Mouse (Mus musculus): ENCODE measurements around the gene Helz.

DNA sequence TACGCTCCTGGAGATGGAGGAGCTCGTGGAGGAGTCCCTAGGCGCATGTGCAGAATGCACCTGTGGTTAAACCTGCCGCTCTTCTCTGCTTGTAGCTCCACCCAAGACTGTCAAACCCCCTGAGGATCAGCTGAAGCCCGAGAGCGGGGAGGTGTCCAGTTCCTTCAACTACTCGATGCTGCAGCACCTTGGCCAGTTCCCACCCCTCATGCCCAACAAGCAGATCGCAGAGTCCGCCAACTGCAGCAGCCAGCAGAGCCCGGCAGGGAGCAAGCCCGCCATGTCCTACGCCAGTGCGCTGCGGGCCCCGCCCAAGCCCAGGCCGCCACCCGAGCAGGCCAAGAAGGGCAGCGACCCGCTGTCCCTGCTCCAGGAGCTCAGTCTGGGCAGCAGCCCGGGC, 138.6 kb downstream of the Helz start:
- no peak for TF ChIP-seq HCFC1 (IDR thresholded peaks at IDR 0.05; ENCODE audit: borderline replicate concordance, insufficient read depth, low read length)
- no peak for TF ChIP-seq MAFK (IDR thresholded peaks at IDR 0.05; ENCODE audit: insufficient read depth, low read depth, low read length)
